Mouse (Mus musculus) ovary, adult 18-20 months (tissue): ENCODE data around the gene Jakmip3.

ENCODE experiments used
- DNase-seq: peaks from one replicate; pipeline ENCODE4 v3.0.0; 2022; ENCODE audit warnings: low spot score, mixed read lengths

Gene Jakmip3

GRCm38 (mm10) chr7:139063406-139063805 is 122.9 kb downstream of the Jakmip3 start:
- DNase-seq = no peak

GRCm38 (mm10) chr7:139068182-139068623 is 127.7 kb downstream of the Jakmip3 start:
- DNase-seq = peak; percentile 20

GRCm38 (mm10) chr7:139074189-139074588 is 133.7 kb downstream of the Jakmip3 start:
- no peak for DNase-seq

GRCm38 (mm10) chr7:139075054-139075794 is 134.7 kb downstream of the Jakmip3 start:
- DNase-seq = no peak

- no peak for DNase-seq
Measured at GRCm38 (mm10) chr7:139077283-139077682, 136.8 kb downstream of the Jakmip3 start.

- DNase-seq = no peak
Measured at GRCm38 (mm10) chr7:139078181-139078580, 137.7 kb downstream of the Jakmip3 start.

GRCm38 (mm10) chr7:139079141-139079540 is 138.6 kb downstream of the Jakmip3 start:
- DNase-seq = no peak

- DNase-seq = no peak
Measured at GRCm38 (mm10) chr7:139080714-139081113, 140.2 kb downstream of the Jakmip3 start.

GRCm38 (mm10) chr7:139081158-139081557 is 140.6 kb downstream of the Jakmip3 start:
- no peak for DNase-seq

GRCm38 (mm10) chr7:139082281-139082680 is 141.8 kb downstream of the Jakmip3 start:
- no peak for DNase-seq

GRCm38 (mm10) chr7:139084316-139084715 is 143.8 kb downstream of the Jakmip3 start:
- DNase-seq = no peak

GRCm38 (mm10) chr7:139085629-139086194 is 145.2 kb downstream of the Jakmip3 start, which contains the start of gene Dpysl4:
Gene Dpysl4 (plus strand): TSS chr7:139086001.
- DNase-seq = peak; percentile 53

GRCm38 (mm10) chr7:139086195-139087158 is 145.9 kb downstream of the Jakmip3 start:
- no peak for DNase-seq

- DNase-seq = peak; percentile 76
Measured at GRCm38 (mm10) chr7:139087801-139088200, 147.3 kb downstream of the Jakmip3 start.

- DNase-seq = no peak
Measured at GRCm38 (mm10) chr7:139089892-139090874, 149.7 kb downstream of the Jakmip3 start.

GRCm38 (mm10) chr7:139091681-139092080 is 151.2 kb downstream of the Jakmip3 start:
- no peak for DNase-seq

- DNase-seq = no peak
Measured at GRCm38 (mm10) chr7:139092676-139093075, 152.1 kb downstream of the Jakmip3 start.

- DNase-seq = no peak
Measured at GRCm38 (mm10) chr7:139093124-139093523, 152.6 kb downstream of the Jakmip3 start.

GRCm38 (mm10) chr7:139093781-139094180 is 153.3 kb downstream of the Jakmip3 start:
- DNase-seq = no peak

GRCm38 (mm10) chr7:139094761-139095160 is 154.2 kb downstream of the Jakmip3 start:
- no peak for DNase-seq

GRCm38 (mm10) chr7:139095282-139095681 is 154.8 kb downstream of the Jakmip3 start:
- DNase-seq = no peak
